Mouse (Mus musculus) left cerebral cortex, postnatal 25 days (tissue): ENCODE measurements at regions not wholly inside any gene's neighbourhood (a gene's known extent, or its start where the extent isn't known, plus 50 kb on each side); places are given as distances from the start of the nearest gene placed in this dataset.

Experiments
- DNase-seq, 2 experiments: peaks; one replicate each; pipeline ENCODE4 v3.0.0; 2022; ENCODE audit warnings: low spot score in 2 of 2, mixed read lengths in 1 of 2
- intact Hi-C: fragments of 180-260 bp; cut with DNase I; formaldehyde crosslinking; loops from one replicate; pipeline ENCODE4 v1.15.1; 2025

- peak in 1 of 2 experiments; percentile 84 for DNase-seq
- intact Hi-C loops, result loop anchor here (1.0 to 5.0 kb wide), 2 partner anchors 209 to 600 kb away; no protein-coding TSS in a partner anchor
Observed at GRCm38 (mm10) chr1:145227181-145227580, 451.9 kb upstream of the Rgs18 start.
